Mouse (Mus musculus): Measurements from ENCODE around the gene Kpna4. TPM values are rescaled to one million over a fixed set of nuclear protein-coding genes. Genes with fewer than 3 reads are reported as not detected.

Gene Kpna4
- polyA plus RNA-seq, 1 experiment from 2014 or later: 43.3 TPM

- H3K27ac ChIP-seq (ENCODE audit: low read depth): no peak overlapping the region
- no peak for ATAC-seq (ENCODE audit: insufficient read depth)
- TF ChIP-seq CTCF (IDR thresholded peaks at IDR 0.05; ENCODE audit: low read depth): no peak
- H3K9ac ChIP-seq: no peak overlapping the region
- WGBS: 82% methylated on average over 4 of the region's 4 CpGs
- H3K27me3 ChIP-seq (ENCODE audit: insufficient read depth, low read length): no peaks in the 10 kb centered on the region
- H3K36me3 ChIP-seq (ENCODE audit: insufficient read depth): no peaks in the 10 kb centered on the region
- H3K9me3 ChIP-seq (ENCODE audit: low read depth, low read length): no peaks in the 10 kb centered on the region
- H3K4me1 ChIP-seq (ENCODE audit: insufficient read depth): no peaks in the 10 kb centered on the region
- no peak overlapping the region for H3K4me3 ChIP-seq (ENCODE audit: low read depth, low read length)
- no peak overlapping the region for H3K4me2 ChIP-seq
- no peak for DNase-seq
These were observed 4.1 kb upstream of the Kpna4 start for GRCm38 (mm10) chr3:69130973-69131372.

GRCm38 (mm10) chr3:69127693-69128092, 780 bp upstream of the Kpna4 start:
- peak overlapping the region; percentile 80 for H3K4me2 ChIP-seq
- peak overlapping the region; percentile 94 for H3K4me3 ChIP-seq (ENCODE audit: low read depth, low read length)
- ATAC-seq (ENCODE audit: insufficient read depth) (no peak), DNase-seq (peak; percentile 27)
- no peaks in the 10 kb centered on the region for H3K9me3 ChIP-seq (ENCODE audit: low read depth, low read length)
- H3K36me3 ChIP-seq (ENCODE audit: insufficient read depth): no peaks in the 10 kb centered on the region
- H3K4me1 ChIP-seq (ENCODE audit: insufficient read depth): peaks cover 7% of the 10 kb centered on the region; the same call in 1 of the 2 replicates
- TF ChIP-seq CTCF (IDR thresholded peaks at IDR 0.05; ENCODE audit: low read depth): no peak
- H3K27me3 ChIP-seq (ENCODE audit: insufficient read depth, low read length): no peaks in the 10 kb centered on the region
- 9% methylated on average over 9 of the region's 9 CpGs for WGBS
- H3K27ac ChIP-seq (ENCODE audit: low read depth): peak overlapping the region; percentile 69
- H3K9ac ChIP-seq: peak overlapping the region; percentile 54

- no peak for TF ChIP-seq CTCF (IDR thresholded peaks at IDR 0.05; ENCODE audit: low read depth)
- Histone ChIP-seq H3K4me1 (ENCODE audit: insufficient read depth) (peaks cover 7% of the 10 kb centered on the region; the same call in 1 of the 2 replicates), H3K4me2 (peak overlapping the region; percentile 80), H3K9me3 (ENCODE audit: low read depth, low read length) (no peaks in the 10 kb centered on the region), H3K36me3 (ENCODE audit: insufficient read depth) (no peaks in the 10 kb centered on the region), H3K4me3 (ENCODE audit: low read depth, low read length) (peak overlapping the region; percentile 94), H3K27ac (ENCODE audit: low read depth) (peak overlapping the region; percentile 69), H3K27me3 (ENCODE audit: insufficient read depth, low read length) (no peaks in the 10 kb centered on the region), H3K9ac (peak overlapping the region; percentile 54)
- WGBS: under 1% methylated on average over 10 of the region's 10 CpGs
- ATAC-seq (ENCODE audit: insufficient read depth) (peak; percentile 72), DNase-seq (no peak)
These were observed 399 bp upstream of the Kpna4 start for GRCm38 (mm10) chr3:69127346-69127678.

GRCm38 (mm10) chr3:69125891-69126508, 913 bp downstream of the Kpna4 start:
- WGBS: under 1% methylated on average over 35 of the region's 35 CpGs
- Histone ChIP-seq H3K27ac (ENCODE audit: low read depth) (peak overlapping the region; percentile 95), H3K36me3 (ENCODE audit: insufficient read depth) (no peaks in the 10 kb centered on the region), H3K4me1 (ENCODE audit: insufficient read depth) (peaks cover 7% of the 10 kb centered on the region; the same call in 1 of the 2 replicates), H3K4me3 (ENCODE audit: low read depth, low read length) (peak overlapping the region; percentile 94), H3K27me3 (ENCODE audit: insufficient read depth, low read length) (no peaks in the 10 kb centered on the region), H3K4me2 (peak overlapping the region; percentile 80), H3K9me3 (ENCODE audit: low read depth, low read length) (no peaks in the 10 kb centered on the region), H3K9ac (peak overlapping the region; percentile 93)
- peak; percentile 43 for TF ChIP-seq CTCF (IDR thresholded peaks at IDR 0.05; ENCODE audit: low read depth)
- ATAC-seq (ENCODE audit: insufficient read depth): no peak
- DNase-seq: peak; percentile 62

GRCm38 (mm10) chr3:69125461-69125860, 1.5 kb downstream of the Kpna4 start:
- Histone ChIP-seq H3K9me3 (ENCODE audit: low read depth, low read length) (no peaks in the 10 kb centered on the region), H3K27me3 (ENCODE audit: insufficient read depth, low read length) (no peaks in the 10 kb centered on the region), H3K4me3 (ENCODE audit: low read depth, low read length) (peak overlapping the region; percentile 94), H3K36me3 (ENCODE audit: insufficient read depth) (no peaks in the 10 kb centered on the region), H3K4me1 (ENCODE audit: insufficient read depth) (peaks cover 7% of the 10 kb centered on the region; the same call in 1 of the 2 replicates), H3K4me2 (peak overlapping the region; percentile 80), H3K27ac (ENCODE audit: low read depth) (0 out of 2 replicates have a peak overlapping the region, but pooled peaks have one; percentile 95), H3K9ac (peak overlapping the region; percentile 93)
- DNase-seq (no peak), ATAC-seq (ENCODE audit: insufficient read depth) (no peak)
- 14% methylated on average over 4 of the region's 4 CpGs for WGBS
- TF ChIP-seq CTCF (IDR thresholded peaks at IDR 0.05; ENCODE audit: low read depth): no peak

GRCm38 (mm10) chr3:69118827-69119226, 8.1 kb downstream of the Kpna4 start:
- no peak for TF ChIP-seq CTCF (IDR thresholded peaks at IDR 0.05; ENCODE audit: low read depth)
- WGBS: 70% methylated on average over 3 of the region's 3 CpGs
- DNase-seq: no peak
- no peak overlapping the region for H3K4me2 ChIP-seq
- no peak for ATAC-seq (ENCODE audit: insufficient read depth)
- H3K4me3 ChIP-seq (ENCODE audit: low read depth, low read length): no peak overlapping the region
- H3K9ac ChIP-seq: no peak overlapping the region
- no peaks in the 10 kb centered on the region for H3K36me3 ChIP-seq (ENCODE audit: insufficient read depth)
- no peak overlapping the region for H3K27ac ChIP-seq (ENCODE audit: low read depth)
- H3K9me3 ChIP-seq (ENCODE audit: low read depth, low read length): no peaks in the 10 kb centered on the region
- no peaks in the 10 kb centered on the region for H3K27me3 ChIP-seq (ENCODE audit: insufficient read depth, low read length)
- no peaks in the 10 kb centered on the region; the same call in 1 of the 2 replicates for H3K4me1 ChIP-seq (ENCODE audit: insufficient read depth)

GRCm38 (mm10) chr3:69114760-69115159, 12.2 kb downstream of the Kpna4 start:
- Histone ChIP-seq H3K27me3 (ENCODE audit: insufficient read depth, low read length) (no peaks in the 10 kb centered on the region), H3K4me2 (no peak overlapping the region), H3K4me1 (ENCODE audit: insufficient read depth) (no peaks in the 10 kb centered on the region; the same call in 1 of the 2 replicates), H3K9ac (no peak overlapping the region), H3K36me3 (ENCODE audit: insufficient read depth) (no peaks in the 10 kb centered on the region), H3K27ac (ENCODE audit: low read depth) (no peak overlapping the region), H3K4me3 (ENCODE audit: low read depth, low read length) (no peak overlapping the region), H3K9me3 (ENCODE audit: low read depth, low read length) (no peaks in the 10 kb centered on the region)
- no peak for DNase-seq
- ATAC-seq (ENCODE audit: insufficient read depth): no peak
- 83% methylated on average over 1 of the region's 1 CpGs for WGBS
- no peak for TF ChIP-seq CTCF (IDR thresholded peaks at IDR 0.05; ENCODE audit: low read depth)
